Mouse (Mus musculus) lung, postnatal 25 days (tissue): ENCODE results near the gene Nrxn2.

ENCODE experiments used
- DNase-seq: peaks from one replicate; pipeline ENCODE4 v3.0.0; 2022; ENCODE audit warnings: low spot score

Gene Nrxn2

DNA sequence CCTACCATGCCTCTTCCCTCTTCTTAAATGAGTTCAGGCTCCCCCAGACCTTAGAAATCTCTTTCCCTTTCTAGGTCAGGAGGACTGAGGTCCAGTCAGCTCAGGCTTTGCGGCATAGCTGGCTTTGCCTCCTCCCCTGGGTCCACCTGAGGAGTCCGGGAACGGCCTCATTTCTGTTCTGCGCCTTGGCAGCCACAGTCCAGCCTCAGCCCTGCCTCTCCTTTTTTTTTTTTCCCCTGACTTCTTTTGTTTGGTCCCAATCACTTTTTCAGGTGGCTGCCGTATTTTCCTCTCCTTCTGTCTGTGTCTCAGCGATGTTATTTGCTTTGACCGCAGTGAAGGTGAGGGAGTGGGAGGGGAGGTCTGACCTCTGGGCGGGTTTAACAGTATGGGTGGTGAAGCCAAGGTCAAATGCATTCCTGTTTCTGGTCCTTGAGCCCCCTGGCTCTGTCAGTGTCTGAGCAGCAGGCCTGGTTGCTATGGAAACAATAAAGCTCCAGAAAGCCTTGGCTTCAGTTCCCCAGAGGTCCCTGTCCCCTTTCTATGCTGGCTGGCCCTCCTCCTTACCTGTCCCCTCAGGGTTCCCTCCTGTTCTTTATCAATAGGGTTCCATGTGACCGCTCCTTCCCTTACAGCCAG is 34.3 kb downstream of the Nrxn2 start:
- DNase-seq = no peak

DNA sequence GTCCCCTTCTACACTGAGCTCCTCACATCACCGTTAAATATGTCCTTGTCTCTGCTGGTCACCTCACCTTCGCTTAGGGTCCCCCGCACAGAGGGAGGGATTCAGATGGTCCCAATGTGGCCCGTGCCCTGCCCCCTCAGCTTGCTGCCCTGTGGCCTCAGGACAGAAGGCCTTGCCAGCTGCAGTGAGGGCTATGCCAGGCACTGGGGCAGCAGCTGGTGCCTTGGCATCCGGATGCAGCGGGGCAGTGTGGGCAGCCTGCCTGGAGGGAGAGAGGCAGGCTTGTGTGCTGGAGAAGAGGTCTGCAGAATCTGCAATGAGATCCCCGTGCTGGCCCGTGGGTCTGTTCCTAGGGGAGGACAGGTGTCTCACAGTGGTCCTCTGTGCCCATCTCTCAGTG is 34.8 kb downstream of the Nrxn2 start:
- no peak for DNase-seq

DNA sequence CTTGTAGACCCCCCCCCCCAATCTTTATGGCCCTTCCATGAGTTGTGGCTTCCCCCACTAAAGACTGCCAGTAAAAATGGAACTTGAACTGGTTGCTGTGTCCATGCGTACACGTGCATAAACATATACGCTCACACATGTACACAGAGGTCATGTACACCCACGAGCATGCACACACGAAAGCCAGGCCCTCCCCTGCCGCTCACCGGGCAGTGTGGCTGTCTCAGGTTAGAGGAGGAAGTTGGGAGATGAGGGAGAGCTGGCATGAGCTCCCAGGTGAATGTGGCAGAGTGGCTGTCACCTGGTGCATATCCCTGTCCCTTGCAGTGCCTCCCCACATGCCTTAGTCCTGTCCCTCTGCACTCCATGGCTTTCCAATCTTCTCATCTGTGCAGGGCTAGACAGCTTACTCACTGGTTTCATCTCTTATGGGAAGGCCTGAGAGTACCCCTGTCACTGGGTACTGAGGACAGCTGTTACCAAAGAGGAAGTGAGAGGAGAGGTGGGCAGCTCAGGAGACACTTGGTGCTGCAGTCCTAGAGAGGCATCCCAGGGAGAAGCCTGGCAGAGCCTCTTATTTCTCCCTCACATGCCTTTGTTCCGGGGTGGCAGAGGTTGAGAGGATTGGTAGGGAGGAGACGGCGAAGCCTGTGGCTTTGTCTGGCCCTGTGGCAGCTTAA is 35.6 kb downstream of the Nrxn2 start:
- DNase-seq = no peak

DNA sequence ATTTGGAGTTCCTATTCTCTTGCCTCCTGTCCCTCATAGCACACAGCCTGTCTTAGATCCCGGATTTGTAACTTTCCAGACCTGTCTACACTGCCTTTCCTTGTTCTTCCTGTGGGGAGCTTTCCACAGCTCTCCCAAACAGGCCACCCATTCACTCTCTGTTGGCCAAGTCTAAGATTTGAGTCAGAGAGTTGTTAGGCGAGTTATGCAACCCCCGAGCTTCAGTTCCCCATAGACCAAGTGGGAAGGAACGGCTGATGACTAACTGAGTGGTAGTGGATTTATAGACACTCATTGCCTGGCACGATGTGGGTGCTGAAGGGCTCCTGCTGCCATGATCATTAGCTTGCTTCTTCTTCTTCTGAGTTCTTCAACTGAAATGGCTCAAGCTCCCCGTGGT is 41.0 kb downstream of the Nrxn2 start:
- DNase-seq = no peak

DNA sequence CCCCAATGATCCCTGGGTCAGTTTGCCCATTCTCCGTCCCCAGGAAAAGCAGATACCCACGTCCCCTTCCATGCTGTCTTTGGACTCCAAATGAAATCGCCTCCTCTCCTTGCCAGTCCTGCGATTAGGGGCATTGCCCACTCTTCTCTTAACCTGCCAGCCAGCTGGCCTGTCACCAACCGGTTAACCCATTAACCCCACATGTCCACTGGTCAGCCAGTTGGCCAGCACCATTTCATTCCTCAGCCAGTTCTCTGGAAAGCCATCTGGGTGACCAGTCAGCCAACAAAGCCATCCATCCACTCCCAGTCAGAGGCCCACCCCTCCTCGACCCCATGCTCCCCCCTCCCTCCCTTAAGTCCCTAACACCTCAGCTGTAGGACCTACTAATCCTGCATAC is 44.3 kb downstream of the Nrxn2 start:
- DNase-seq = no peak

DNA sequence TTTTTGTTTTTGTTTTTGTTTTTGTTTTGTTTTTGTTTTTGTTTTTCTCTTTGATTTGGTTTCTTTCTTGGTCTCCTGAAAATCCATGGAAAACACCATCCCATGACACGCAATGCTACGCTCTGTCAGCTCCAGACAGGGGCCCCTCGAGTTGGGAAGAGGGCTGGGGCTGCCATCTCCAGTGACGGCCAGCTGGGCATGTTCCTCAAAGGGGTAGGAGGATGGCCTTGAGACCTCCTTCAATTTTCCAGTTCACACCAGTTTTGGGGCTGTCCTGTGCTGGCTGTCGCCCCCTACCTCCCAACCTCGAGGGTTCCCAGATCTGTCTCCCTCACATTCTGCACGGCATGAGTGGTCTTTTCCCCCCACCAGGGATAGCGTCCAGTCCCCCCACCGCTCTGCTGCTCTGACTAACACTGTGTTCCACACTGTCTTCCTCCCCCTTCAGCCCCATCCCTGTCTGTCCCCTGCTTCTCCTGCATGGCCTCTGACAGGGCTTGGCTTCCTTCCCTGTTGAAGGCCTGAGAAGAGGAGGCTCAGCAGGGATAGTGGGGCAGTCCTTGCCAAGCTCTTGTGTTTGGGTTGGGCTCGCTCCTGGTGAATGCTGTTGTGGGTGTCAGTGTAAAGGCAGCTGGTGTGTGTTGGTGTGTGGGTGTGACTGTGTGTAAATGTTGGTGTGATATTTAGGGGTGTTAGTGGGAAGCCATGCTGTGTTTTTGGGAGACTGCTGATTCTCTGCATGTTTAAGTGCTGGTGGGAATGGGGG is 46.0 kb downstream of the Nrxn2 start:
- DNase-seq = no peak

DNA sequence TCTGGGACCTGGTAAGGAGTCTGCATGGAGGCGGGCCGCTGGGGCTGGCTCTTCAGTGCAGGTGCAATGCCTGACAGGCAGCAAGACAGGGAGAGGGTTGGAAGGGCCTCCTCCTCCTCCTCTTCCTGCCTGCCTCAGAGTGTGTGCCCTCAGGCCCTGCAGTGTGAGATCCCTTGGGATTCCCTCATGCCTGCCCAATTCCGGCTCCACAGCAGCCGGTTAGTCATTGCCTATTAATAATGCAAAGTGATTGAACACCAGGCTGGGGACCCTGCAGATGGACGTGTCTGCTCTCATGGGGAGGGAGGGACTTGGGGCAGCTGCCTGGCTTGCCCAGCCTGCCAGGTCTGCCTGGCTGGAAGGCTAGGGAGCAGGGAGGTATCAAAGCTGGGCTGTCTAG is 46.6 kb downstream of the Nrxn2 start:
- DNase-seq = no peak

DNA sequence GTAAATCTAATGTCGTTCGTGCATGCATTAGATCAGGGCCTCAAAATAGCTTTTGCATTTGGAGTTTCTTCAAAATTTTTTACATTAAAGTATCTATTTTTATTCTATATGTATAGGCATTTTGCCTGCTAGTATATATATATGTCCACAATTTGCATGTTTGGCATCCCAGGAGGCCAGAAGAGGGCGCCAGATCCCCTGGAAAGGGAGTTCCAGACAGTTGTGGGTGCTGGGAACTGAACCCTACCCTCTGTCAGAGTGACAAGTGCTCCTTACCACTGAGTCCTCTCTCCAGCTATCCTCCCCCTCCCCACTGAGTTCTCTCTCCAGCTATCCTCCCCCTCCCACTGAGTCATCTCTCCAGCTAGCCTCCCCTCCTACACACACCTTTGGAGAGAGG is 48.4 kb downstream of the Nrxn2 start:
- DNase-seq = no peak

DNA sequence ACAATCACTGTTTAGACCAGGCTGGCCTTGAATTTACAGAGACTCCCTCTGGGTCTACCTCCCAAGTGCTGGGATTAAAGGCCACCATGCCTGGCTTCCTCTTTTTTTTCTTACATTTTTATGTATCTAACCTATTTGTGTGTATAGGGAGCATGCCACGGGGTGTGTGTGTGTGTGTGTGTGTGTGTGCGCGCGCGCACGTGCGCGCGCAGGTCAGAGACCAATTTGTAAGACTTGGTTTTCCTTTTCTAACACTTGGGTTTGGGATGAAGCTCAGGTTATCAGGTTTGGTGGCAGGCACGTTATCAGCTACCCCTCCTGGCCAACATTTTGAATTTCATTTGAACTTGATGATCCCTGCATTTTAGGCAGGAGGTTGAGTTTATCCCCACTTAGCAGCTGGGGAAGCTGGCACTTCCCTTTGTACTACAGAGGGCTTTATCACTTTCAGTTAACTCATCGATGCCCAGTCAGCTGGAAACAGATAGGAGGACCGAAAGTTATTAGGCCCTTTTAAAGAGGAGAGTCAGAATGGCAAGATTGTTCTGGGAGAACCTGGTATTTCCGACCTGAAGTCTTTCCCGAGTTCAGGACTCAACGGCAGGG is 48.9 kb downstream of the Nrxn2 start:
- no peak for DNase-seq

DNA sequence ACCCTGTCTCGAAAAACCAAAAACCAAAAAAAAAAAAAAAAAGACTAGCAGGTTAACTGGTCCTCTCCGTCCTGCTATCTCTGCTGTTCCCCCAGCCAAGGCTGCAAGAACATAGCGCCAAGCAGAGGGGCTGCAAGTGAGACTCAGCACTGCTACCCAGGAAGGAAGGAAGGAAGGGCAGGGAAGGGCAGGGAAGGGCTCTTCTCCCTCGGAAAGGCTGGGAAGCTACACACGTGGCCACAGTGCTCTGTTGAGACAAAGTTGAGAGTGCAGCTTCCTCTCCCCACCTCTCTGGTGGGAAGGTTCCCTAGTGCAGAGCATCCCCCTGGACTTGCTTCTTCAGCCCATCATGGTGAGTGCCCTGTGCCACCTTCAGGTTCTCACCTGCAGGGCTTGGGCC is 53.1 kb downstream of the Nrxn2 start:
- peak; percentile 45 for DNase-seq

DNA sequence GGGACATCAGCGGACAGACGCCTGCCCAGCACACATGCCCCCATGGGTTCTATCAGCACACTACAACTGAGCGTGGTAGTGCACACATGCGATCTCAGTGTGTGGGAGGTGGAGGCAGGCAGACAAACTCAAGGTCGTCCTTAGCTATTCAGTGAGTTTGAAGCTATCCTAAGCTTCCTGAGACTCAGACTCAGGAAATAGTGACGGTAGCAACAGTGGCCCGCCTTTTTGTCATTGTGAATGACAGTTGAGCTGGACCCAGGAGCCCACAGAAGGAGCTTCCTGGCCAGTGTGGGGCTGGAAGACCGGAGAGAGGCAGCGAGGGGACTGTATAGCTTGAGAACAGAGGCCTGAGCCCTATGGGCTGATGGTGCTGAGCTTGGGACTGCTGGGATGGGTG is 54.3 kb downstream of the Nrxn2 start:
- DNase-seq = peak; percentile 34

DNA sequence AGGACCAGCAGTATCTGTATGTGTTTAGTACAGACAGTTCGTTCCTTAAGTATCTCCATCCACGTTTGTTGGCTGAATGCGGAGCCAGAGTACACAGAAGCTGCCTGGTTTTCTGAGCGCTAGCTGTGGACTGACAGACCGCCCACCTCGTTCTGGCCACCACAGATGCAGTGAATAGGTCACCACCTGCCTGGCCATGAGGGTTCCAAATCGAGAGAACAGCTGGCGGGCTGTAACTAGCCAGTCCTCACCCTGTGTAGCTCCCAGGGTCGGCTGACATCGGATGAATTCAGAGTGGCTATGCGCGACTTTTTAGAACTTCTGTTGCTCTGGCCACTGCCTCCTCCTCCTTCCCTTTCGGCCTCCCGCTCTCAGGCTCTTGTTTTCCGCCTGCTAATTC is 56.2 kb downstream of the Nrxn2 start:
- no peak for DNase-seq

DNA sequence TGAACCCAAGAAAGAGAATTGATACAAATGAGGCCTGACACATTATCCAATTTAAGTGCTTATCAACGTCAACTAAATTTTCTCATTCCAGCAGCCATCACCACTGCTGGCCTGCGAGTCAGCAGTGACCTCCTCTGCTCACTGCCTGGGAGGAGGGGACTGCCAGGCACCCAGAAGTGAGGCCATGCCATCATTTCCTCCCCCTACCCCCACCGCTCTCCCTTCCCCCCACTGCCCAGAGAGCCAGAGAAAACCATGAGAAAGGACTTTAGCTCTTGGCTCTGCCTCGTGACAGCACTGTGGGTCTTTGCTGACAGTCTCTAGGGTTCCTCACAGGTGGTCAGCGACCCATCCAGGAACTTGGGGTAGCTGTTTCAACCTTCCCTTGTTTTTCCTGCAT is 56.6 kb downstream of the Nrxn2 start:
- peak; percentile 32 for DNase-seq

DNA sequence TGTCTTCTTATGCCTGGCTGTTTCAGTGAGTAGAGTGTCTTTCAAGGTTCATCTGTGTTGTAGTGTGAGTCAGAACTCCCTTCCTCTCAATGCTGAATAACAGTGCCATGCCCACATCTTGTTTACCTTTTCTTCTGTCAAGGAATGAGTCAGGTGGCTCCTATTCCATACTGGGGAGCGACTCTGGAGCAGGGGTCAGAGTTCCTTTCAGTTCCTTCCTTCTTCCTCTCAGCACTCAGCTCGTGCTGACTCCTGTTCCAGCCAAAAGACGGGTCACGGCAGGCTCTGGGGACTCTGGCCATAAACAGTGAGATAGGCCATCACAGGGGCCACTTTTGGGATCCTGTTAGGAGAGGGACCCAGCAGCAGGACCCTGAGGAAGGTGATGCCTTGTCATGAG is 58.5 kb downstream of the Nrxn2 start:
- DNase-seq = peak; percentile 27

DNA sequence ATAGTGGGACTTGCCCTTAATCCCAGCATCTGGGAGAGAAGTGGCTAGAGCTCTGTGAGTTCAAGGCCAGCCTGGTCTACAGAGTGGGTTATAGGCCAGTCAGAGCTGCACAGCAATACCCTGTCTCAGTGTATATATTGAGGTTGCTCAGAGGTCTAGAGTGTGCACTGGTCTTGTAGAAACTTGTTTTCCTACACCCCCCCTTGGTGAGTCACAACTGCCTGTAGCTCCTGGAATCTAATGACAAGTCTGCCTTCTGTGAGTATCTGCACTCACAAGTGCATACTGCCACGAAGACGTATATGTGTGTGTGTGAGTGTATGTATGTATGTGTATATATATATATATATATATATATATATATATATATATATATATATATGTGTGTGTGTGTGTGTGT is 60.0 kb downstream of the Nrxn2 start:
- no peak for DNase-seq

DNA sequence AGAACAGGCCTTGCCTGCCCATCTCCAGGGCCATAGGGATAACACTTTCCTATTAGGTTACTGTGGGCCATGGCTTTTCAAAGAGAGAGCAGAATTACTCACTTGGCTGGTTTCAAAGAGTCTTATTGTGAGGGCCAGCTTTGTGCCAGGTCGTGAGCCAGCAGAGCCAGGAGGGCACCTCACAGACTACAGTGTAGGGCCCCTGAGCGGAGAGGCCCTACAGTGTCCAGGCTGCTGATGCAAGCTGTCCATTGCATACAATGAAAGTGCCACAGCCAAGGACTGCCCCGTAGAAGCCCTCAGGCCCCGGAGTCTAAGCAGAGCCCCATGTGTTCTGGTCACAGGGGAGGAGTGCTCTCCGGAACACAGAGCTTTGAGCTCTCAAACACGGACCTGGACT is 64.4 kb downstream of the Nrxn2 start:
- DNase-seq = no peak

DNA sequence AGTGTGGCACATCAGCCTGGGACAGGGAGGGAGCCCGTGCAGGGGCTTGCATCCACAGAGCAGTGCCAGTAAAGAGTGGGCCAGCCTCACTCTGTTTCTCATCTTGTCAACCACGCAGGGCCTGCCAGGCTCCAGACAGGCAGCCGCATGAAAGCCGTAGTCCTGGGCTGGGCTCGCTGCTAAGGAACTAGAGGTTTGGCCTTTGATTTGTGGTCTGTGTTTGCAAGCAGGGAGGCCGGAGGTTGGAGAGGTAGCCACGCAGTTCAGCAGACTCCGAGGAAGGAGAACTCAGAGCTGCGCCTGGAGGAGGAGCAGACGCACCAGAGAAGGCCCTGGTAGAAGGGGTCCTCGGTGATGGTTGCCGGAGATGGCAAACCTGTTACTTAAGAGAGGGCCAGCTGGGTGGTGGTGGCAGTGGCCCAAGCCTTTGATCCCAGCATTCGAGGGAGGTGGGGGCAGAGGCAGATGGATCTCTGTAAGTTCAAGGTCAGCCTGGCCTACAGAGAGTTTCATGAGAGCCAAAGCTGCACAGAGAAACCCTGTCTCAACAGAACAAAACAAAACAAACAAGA is 66.6 kb downstream of the Nrxn2 start:
- no peak for DNase-seq

DNA sequence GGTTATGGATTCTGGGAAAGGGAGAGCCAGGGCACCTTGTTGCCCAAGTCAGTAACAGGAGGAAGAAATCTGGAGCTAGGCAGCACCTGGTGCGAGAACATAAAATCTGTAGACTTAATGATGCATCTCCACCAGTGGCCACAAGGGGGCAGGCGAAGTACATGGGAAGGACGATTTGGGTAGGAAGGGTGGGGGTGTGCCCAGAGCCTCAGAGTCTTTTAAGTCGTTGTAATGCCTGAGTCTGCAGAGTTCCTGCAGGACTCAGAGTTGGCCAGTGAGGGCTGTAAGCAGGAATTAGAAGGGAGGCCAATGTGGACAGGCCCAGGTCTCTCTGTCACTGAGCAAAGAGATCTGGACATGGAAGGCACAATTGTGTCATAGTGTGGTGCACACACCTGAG is 70.5 kb downstream of the Nrxn2 start:
- DNase-seq = peak; percentile 75

DNA sequence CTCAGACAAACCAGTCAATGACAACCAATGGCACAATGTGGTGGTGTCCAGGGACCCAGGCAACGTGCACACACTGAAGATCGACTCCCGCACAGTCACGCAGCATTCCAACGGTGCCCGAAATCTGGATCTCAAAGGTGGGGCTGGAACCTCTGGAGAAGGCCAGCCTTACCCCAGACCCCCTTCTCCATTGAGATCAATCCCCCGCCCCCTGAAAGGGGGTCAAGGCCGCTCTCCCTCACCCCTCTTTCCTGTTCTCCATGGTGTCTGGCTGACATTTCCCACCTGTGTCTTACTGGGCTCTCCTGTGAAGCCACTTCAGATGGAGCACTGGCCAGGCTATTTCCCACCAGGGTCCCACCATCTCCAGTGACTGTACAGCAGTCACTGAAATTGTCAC is 73.0 kb downstream of the Nrxn2 start:
- DNase-seq = no peak

DNA sequence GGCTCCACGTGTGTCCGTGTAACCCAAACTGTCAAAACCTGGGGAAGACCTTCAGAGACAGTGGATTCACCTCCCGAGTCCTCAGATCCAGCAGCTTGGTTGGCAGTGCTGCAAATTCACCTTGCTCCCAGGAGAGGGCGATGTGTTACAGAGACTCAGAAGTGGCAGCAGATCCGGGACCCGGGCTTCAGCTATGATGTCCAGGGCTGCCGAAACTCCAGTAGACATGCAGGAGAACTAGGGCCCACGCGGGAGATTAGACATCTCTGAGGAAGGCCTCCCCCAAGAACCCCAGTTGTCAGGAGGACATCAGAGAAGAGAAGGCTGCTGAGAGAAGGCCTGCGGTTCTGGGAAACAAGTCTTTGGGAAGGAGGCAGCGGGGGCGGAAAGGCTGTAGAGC is 73.6 kb downstream of the Nrxn2 start:
- DNase-seq = peak; percentile 48

DNA sequence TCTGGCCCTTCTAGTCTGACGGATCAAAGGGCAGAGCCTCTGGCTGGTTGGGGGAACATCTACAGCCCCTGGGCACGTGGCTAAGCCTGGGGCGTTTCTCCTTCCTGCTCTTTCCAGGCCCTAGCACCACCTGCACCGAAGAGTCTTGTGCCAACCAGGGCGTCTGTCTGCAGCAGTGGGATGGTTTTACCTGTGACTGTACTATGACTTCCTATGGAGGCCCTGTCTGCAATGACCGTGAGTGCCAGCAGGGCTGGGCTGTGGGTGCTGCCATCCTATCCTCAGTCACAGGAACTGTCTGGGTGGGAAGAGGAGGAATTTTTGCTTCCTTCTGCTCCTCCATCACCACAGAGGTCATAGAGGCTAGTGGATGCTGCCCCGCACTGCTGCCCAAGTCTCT is 74.7 kb downstream of the Nrxn2 start:
- DNase-seq = no peak

DNA sequence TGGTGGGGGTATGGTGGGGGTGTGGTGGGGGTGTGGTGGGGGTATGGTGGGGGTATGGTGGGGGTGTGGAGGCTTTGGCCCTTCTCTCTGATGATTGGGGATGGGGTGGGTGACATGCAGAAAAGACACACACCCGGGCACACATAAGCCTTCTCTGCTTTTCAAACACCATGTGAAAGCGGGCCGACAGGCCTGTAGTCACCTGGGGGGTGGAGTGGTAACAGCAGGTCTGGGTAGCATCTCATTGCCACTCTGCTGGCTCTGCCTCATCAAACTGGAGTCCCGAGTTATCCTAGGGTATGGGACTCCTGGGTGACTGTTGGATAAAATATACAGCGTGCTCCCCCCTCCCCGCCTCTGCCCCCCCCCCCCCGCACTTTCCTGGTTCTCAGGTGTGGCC is 75.5 kb downstream of the Nrxn2 start:
- DNase-seq = no peak
